30 mouse cellular contexts compared by ENCODE assay signal in genomic region chr2:17546354-17546948, GRCm38 (mm10).
A peak's percentile ranks its signal among the peaks of the same experiment; 100 is the strongest.
DNase-seq lines count a peak whose midpoint lies in the region; ATAC-seq and TF ChIP-seq lines count a peak whose summit lies in the region.
"Had no signal": no experiment of that assay in that cellular context is flagged by ENCODE, and none has a peak within 500 bp of the region (broad histone marks: within the 10 kb centered on the region; RNA-seq: fewer than 3 reads in every experiment).

No protein-coding gene starts in this region.

- no peaks in the 10 kb centered on the region for H3K36me3 ChIP-seq in forebrain, embryonic 14.5 days (ENCODE audit: control insufficient read depth, insufficient read depth, low read length)
- no peaks in the 10 kb centered on the region for H3K36me3 ChIP-seq in forebrain, postnatal 0 days (ENCODE audit: insufficient read depth)
- H3K36me3 ChIP-seq in lung, embryonic 15.5 days, result no peaks in the 10 kb centered on the region
- no peaks in the 10 kb centered on the region for H3K36me3 ChIP-seq in midbrain, postnatal 0 days (ENCODE audit: insufficient read depth, low read length)
- H3K36me3 ChIP-seq in midbrain, embryonic 11.5 days (ENCODE audit: control insufficient read depth, insufficient read depth, low read length), result no peaks in the 10 kb centered on the region
- H3K36me3 ChIP-seq: embryonic facial prominence, embryonic 13.5 days; hindbrain, embryonic 13.5 days; liver, embryonic 12.5 days; neural tube, embryonic 15.5 days had no signal

- H3K4me1 ChIP-seq in forebrain, embryonic 14.5 days (ENCODE audit: control insufficient read depth, insufficient read depth, low read length), result no peaks in the 10 kb centered on the region
- H3K4me1 ChIP-seq in forebrain, postnatal 0 days (ENCODE audit: insufficient read depth), result no peaks in the 10 kb centered on the region
- H3K4me1 ChIP-seq in lung, embryonic 15.5 days, result peaks cover 20% of the 10 kb centered on the region; the same call in 1 of the 2 replicates
- H3K4me1 ChIP-seq in midbrain, postnatal 0 days (ENCODE audit: insufficient read depth, low read length), result no peaks in the 10 kb centered on the region
- no peaks in the 10 kb centered on the region for H3K4me1 ChIP-seq in midbrain, embryonic 11.5 days (ENCODE audit: control insufficient read depth, insufficient read depth, low read length)
- H3K4me1 ChIP-seq: embryonic facial prominence, embryonic 13.5 days; hindbrain, embryonic 13.5 days; liver, embryonic 12.5 days had no signal

- no peaks in the 10 kb centered on the region for H3K9me3 ChIP-seq in forebrain, embryonic 14.5 days (replicated peaks; ENCODE audit: control insufficient read depth, low read length)
- H3K9me3 ChIP-seq in forebrain, postnatal 0 days (ENCODE audit: low read length), result no peaks in the 10 kb centered on the region
- H3K9me3 ChIP-seq in lung, embryonic 15.5 days, result no peaks in the 10 kb centered on the region
- H3K9me3 ChIP-seq in midbrain, postnatal 0 days (ENCODE audit: low read length), result no peaks in the 10 kb centered on the region
- no peaks in the 10 kb centered on the region for H3K9me3 ChIP-seq in midbrain, embryonic 11.5 days (ENCODE audit: control insufficient read depth, low read length)
- H3K9me3 ChIP-seq: embryonic facial prominence, embryonic 13.5 days; hindbrain, embryonic 13.5 days; liver, embryonic 12.5 days; neural tube, embryonic 15.5 days had no signal

- TF ChIP-seq CTCF in forebrain, postnatal 0 days (IDR thresholded peaks at IDR 0.05; ENCODE audit: low read depth), result no peak
- no peak for TF ChIP-seq CTCF in midbrain, postnatal 0 days (IDR thresholded peaks at IDR 0.05)

- no peak overlapping the region for H3K9ac ChIP-seq in forebrain, embryonic 14.5 days (ENCODE audit: low read length)
- no peak overlapping the region for H3K9ac ChIP-seq in forebrain, postnatal 0 days
- H3K9ac ChIP-seq in lung, embryonic 15.5 days, result no peak overlapping the region
- H3K9ac ChIP-seq in midbrain, postnatal 0 days (replicated peaks; ENCODE audit: low read length, poor library complexity, severe bottlenecking), result no peak overlapping the region
- H3K9ac ChIP-seq in midbrain, embryonic 11.5 days (ENCODE audit: low read length), result no peak overlapping the region
- H3K9ac ChIP-seq: embryonic facial prominence, embryonic 13.5 days; hindbrain, embryonic 13.5 days; liver, embryonic 12.5 days; liver, postnatal 0 days; neural tube, embryonic 15.5 days had no signal

- no peak overlapping the region for H3K27ac ChIP-seq in forebrain, embryonic 14.5 days (ENCODE audit: low read depth, low read length)
- H3K27ac ChIP-seq in forebrain, postnatal 0 days (ENCODE audit: low read depth, low read length), result no peak overlapping the region
- H3K27ac ChIP-seq in lung, embryonic 15.5 days, result no peak overlapping the region
- no peak overlapping the region for H3K27ac ChIP-seq in midbrain, postnatal 0 days (ENCODE audit: low read depth, low read length)
- no peak overlapping the region for H3K27ac ChIP-seq in midbrain, embryonic 11.5 days (ENCODE audit: low read depth, low read length)
- H3K27ac ChIP-seq: embryonic facial prominence, embryonic 13.5 days; gastrocnemius, adult 2 months; hindbrain, embryonic 13.5 days; liver, embryonic 12.5 days; neural tube, embryonic 15.5 days had no signal

- H3K4me3 ChIP-seq in forebrain, embryonic 14.5 days (ENCODE audit: low read depth, low read length), result no peak overlapping the region
- no peak overlapping the region for H3K4me3 ChIP-seq in forebrain, postnatal 0 days (ENCODE audit: low read depth, low read length)
- no peak overlapping the region for H3K4me3 ChIP-seq in lung, embryonic 15.5 days
- H3K4me3 ChIP-seq in midbrain, postnatal 0 days (ENCODE audit: low read depth, low read length), result no peak overlapping the region
- no peak overlapping the region for H3K4me3 ChIP-seq in midbrain, embryonic 11.5 days (ENCODE audit: low read depth, low read length)
- H3K4me3 ChIP-seq: embryonic facial prominence, embryonic 13.5 days; gastrocnemius, adult 2 months; hindbrain, embryonic 13.5 days; liver, embryonic 12.5 days; neural tube, embryonic 15.5 days had no signal

- no peaks in the 10 kb centered on the region for H3K27me3 ChIP-seq in forebrain, embryonic 14.5 days (replicated peaks; ENCODE audit: control insufficient read depth, insufficient read depth, low read length)
- no peaks in the 10 kb centered on the region for H3K27me3 ChIP-seq in forebrain, postnatal 0 days (ENCODE audit: insufficient read depth, low read length)
- H3K27me3 ChIP-seq in lung, embryonic 15.5 days, result no peaks in the 10 kb centered on the region
- no peaks in the 10 kb centered on the region for H3K27me3 ChIP-seq in midbrain, postnatal 0 days (ENCODE audit: insufficient read depth, low read length)
- H3K27me3 ChIP-seq in midbrain, embryonic 11.5 days (ENCODE audit: control insufficient read depth, insufficient read depth, low read length), result no peaks in the 10 kb centered on the region
- H3K27me3 ChIP-seq: embryonic facial prominence, embryonic 13.5 days; hindbrain, embryonic 13.5 days; liver, embryonic 12.5 days; neural tube, embryonic 15.5 days had no signal

- peak; percentile 68; the same call in 1 of the 2 replicates for ATAC-seq in forebrain, embryonic 14.5 days
- ATAC-seq in forebrain, postnatal 0 days, result no peak
- ATAC-seq in lung, embryonic 15.5 days (ENCODE audit: borderline replicate concordance, extremely low read depth, low FRiP score, low TSS enrichment), result peak; percentile 31; the same call in 1 of the 2 replicates
- ATAC-seq in midbrain, postnatal 0 days (ENCODE audit: low FRiP score), result no peak
- ATAC-seq in midbrain, embryonic 11.5 days (ENCODE audit: low FRiP score), result no peak
- ATAC-seq: activated CD4-positive, CD25-positive, alpha-beta regulatory T cell, adult 4 months; intestine, postnatal 0 days; liver, embryonic 12.5 days; liver, postnatal 0 days had no signal

- H3K4me2 ChIP-seq in forebrain, embryonic 14.5 days (ENCODE audit: low read length), result no peak overlapping the region
- H3K4me2 ChIP-seq in forebrain, postnatal 0 days (ENCODE audit: low read depth), result no peak overlapping the region
- no peak overlapping the region for H3K4me2 ChIP-seq in lung, embryonic 15.5 days
- H3K4me2 ChIP-seq in midbrain, postnatal 0 days (ENCODE audit: low read depth, low read length, poor library complexity, severe bottlenecking), result no peak overlapping the region
- H3K4me2 ChIP-seq in midbrain, embryonic 11.5 days, result no peak overlapping the region
- H3K4me2 ChIP-seq: embryonic facial prominence, embryonic 13.5 days; heart, embryonic 11.5 days; hindbrain, embryonic 13.5 days; liver, embryonic 12.5 days; neural tube, embryonic 15.5 days had no signal

- peak; percentile 64 for DNase-seq in forebrain, embryonic 14.5 days (ENCODE audit: low spot score)
- no peak for DNase-seq in forebrain, postnatal 0 days
- DNase-seq in lung, postnatal 10 days, result no peak
- peak; percentile 19 for DNase-seq in midbrain, postnatal 0 days (ENCODE audit: low spot score)
- DNase-seq in midbrain, embryonic 11.5 days (ENCODE audit: low spot score, missing footprints), result no peak
- no peak for DNase-seq in embryo, embryonic 10.5 days (ENCODE audit: low spot score)
- DNase-seq: adrenal gland, adult 2 months; adrenal gland, postnatal 36 days; cerebellum, postnatal 36 days; embryo, embryonic 11 days; gastrocnemius, adult 2 months; gastrocnemius, postnatal 36 days; heart, adult 18-20 months; heart, postnatal 36 days; kidney, adult 9 months; kidney, postnatal 10 days; layer of hippocampus, postnatal 36 days; left cerebral cortex, postnatal 4 days; liver, postnatal 0 days; right cerebral cortex, adult 18-20 months; spleen, adult 18-20 months; thymus, postnatal 14 days had no signal

- WGBS in forebrain, embryonic 14.5 days, result 36% methylated on average over 3 of the region's 3 CpGs
- 27% methylated on average over 3 of the region's 3 CpGs for WGBS in forebrain, postnatal 0 days
- WGBS in lung, embryonic 15.5 days, result 60% methylated on average over 3 of the region's 3 CpGs
- WGBS in midbrain, postnatal 0 days, result 41% methylated on average over 3 of the region's 3 CpGs
- 69% methylated on average over 3 of the region's 3 CpGs for WGBS in midbrain, embryonic 11.5 days

Comparison
In these comparisons a context has a peak if more than half of its experiments do, and no peak if none do; other contexts are left out.
1. ATAC-seq: peak in forebrain, embryonic 14.5 days (single experiment) and lung, embryonic 15.5 days (single experiment); none in forebrain, postnatal 0 days (single experiment), midbrain, postnatal 0 days (single experiment) and midbrain, embryonic 11.5 days (single experiment).
2. DNase-seq: peak in forebrain, embryonic 14.5 days (single experiment) and midbrain, postnatal 0 days (single experiment); none in forebrain, postnatal 0 days (single experiment), lung, postnatal 10 days (single experiment), midbrain, embryonic 11.5 days (single experiment) and embryo, embryonic 10.5 days (single experiment).